Mouse (Mus musculus): ENCODE measurements around the gene Sesn1. TPM values are rescaled to one million over a fixed set of nuclear protein-coding genes. Genes with fewer than 3 reads are reported as not detected.
"Not testable (repeated sequence)": the region's sequence is repeated elsewhere in the genome, so short reads cannot be mapped to it uniquely, and the experiment has no call there.

Gene Sesn1
- polyA plus RNA-seq, 1 experiment from 2014 or later = 20.3 TPM

GRCm38 (mm10) chr10:41822573-41823281 is 13.0 kb downstream of the Sesn1 start:
- Histone ChIP-seq H3K36me3 (replicated peaks) (no peaks in the 10 kb centered on the region), H3K27me3 (no peaks in the 10 kb centered on the region), H3K4me1 (replicated peaks) (peaks cover 14% of the 10 kb centered on the region), H3K4me2 (no peak overlapping the region), H3K4me3 (replicated peaks) (no peak overlapping the region), H3K9me3 (replicated peaks) (no peaks in the 10 kb centered on the region), H3K9ac (no peak overlapping the region), H3K27ac (replicated peaks) (no peak overlapping the region)
- WGBS (ENCODE audit: insufficient replicate concordance) = 71% methylated on average over 5 of the region's 5 CpGs
- no peak for ATAC-seq (ENCODE audit: insufficient read depth)

GRCm38 (mm10) chr10:41823282-41823675 is 13.5 kb downstream of the Sesn1 start:
- H3K9me3 ChIP-seq (replicated peaks); H3K4me2 ChIP-seq; H3K36me3 ChIP-seq (replicated peaks); H3K4me3 ChIP-seq (replicated peaks); H3K27ac ChIP-seq (replicated peaks); H3K27me3 ChIP-seq; ATAC-seq (ENCODE audit: insufficient read depth); H3K9ac ChIP-seq: not testable (repeated sequence)
- H3K4me1 ChIP-seq (replicated peaks) = peaks cover 20% of the 10 kb centered on the region
- WGBS (ENCODE audit: insufficient replicate concordance) = 71% methylated on average over 4 of the region's 4 CpGs

- H3K27ac ChIP-seq (replicated peaks) = no peak overlapping the region
- H3K9ac ChIP-seq = no peak overlapping the region
- WGBS (ENCODE audit: insufficient replicate concordance) = 69% methylated on average over 4 of the region's 4 CpGs
- no peaks in the 10 kb centered on the region for H3K27me3 ChIP-seq
- no peaks in the 10 kb centered on the region for H3K9me3 ChIP-seq (replicated peaks)
- peaks cover 22% of the 10 kb centered on the region for H3K4me1 ChIP-seq (replicated peaks)
- no peaks in the 10 kb centered on the region for H3K36me3 ChIP-seq (replicated peaks)
- ATAC-seq (ENCODE audit: insufficient read depth) = no peak
- H3K4me2 ChIP-seq = no peak overlapping the region
- no peak overlapping the region for H3K4me3 ChIP-seq (replicated peaks)
Measured at GRCm38 (mm10) chr10:41823916-41824315, 14.2 kb downstream of the Sesn1 start.

DNA sequence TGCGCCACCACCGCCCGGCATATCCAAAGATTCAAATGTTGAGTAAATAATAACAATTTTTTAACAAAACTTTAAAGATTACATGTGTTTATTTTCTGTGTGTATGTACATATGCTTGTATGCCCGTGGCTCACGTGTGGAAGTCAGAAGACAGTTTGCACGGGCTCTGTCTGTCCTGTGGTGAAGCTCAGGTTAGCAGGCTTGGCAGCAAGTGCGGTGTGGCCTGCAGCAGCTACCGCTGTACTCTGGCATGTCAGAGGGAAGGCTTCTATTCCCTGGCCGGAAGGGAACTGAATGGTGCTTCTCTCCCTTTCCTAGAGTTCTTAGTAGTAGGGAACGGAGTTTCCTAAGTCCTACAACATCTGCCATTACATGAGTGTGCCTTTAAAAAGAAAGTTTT is 15.3 kb downstream of the Sesn1 start:
- H3K36me3 ChIP-seq (replicated peaks) = no peaks in the 10 kb centered on the region
- no peak overlapping the region for H3K4me2 ChIP-seq
- no peak for ATAC-seq (ENCODE audit: insufficient read depth)
- no peak overlapping the region for H3K4me3 ChIP-seq (replicated peaks)
- H3K27me3 ChIP-seq = no peaks in the 10 kb centered on the region
- no peak overlapping the region for H3K27ac ChIP-seq (replicated peaks)
- peaks cover 22% of the 10 kb centered on the region for H3K4me1 ChIP-seq (replicated peaks)
- 80% methylated on average over 10 of the region's 10 CpGs for WGBS (ENCODE audit: insufficient replicate concordance)
- no peak overlapping the region for H3K9ac ChIP-seq
- H3K9me3 ChIP-seq (replicated peaks) = no peaks in the 10 kb centered on the region

DNA sequence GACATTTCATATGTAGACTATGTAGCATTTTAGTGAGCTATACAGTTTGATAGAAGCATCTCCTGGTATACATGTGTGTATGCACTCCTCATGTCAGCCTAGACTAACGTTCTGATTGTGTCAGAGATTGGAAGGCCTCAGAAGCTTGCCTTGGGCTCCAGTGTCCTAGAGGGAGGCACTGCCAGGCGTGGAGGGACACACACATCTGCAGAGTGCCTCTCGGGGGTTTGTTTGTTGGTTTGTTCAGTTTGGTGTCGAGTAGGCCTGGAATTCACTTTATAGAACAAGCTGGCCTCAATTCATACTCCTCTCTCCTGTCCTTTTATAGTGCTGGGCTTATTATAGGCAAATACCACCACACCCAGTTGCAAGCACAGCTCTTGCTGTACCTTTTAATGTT is 16.3 kb downstream of the Sesn1 start:
- Histone ChIP-seq H3K36me3 (replicated peaks) (no peaks in the 10 kb centered on the region), H3K9ac (no peak overlapping the region), H3K4me1 (replicated peaks) (peaks cover 22% of the 10 kb centered on the region), H3K27ac (replicated peaks) (no peak overlapping the region), H3K9me3 (replicated peaks) (no peaks in the 10 kb centered on the region), H3K27me3 (no peaks in the 10 kb centered on the region), H3K4me3 (replicated peaks) (no peak overlapping the region), H3K4me2 (no peak overlapping the region)
- 65% methylated on average over 4 of the region's 4 CpGs for WGBS (ENCODE audit: insufficient replicate concordance)
- no peak for ATAC-seq (ENCODE audit: insufficient read depth)

DNA sequence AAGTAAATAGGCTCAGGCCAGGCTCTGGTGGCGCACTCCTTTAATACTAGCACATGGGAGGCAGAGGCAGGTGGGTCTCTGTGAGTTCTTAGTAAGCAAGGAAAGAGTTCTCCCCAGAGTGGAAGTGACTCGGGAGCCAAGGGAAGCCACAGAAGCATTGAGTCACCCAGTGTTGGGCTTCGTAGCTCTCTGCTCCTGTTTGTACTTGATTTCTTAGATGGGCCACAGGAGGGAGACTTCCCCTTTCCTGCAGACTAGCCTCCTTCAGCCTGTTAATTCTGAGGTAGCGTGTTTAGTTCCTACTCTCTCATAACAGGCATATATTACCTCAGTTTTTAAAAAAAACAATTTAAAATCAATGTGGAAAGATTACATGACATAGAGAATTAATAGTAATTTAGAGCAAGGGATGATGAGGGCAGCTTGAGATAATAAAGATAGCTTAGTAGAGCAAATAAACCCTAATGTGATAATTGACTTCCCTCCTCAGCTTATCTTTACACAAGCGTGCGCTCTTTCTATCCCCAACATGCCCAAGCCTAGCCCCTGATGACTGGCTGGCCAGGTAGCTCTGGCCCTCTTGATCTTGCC is 16.9 kb downstream of the Sesn1 start:
- 35% methylated on average over 6 of the region's 6 CpGs for WGBS (ENCODE audit: insufficient replicate concordance)
- Histone ChIP-seq H3K4me3 (replicated peaks) (no peak overlapping the region), H3K4me2 (no peak overlapping the region), H3K36me3 (replicated peaks) (no peaks in the 10 kb centered on the region), H3K27ac (replicated peaks) (no peak overlapping the region), H3K4me1 (replicated peaks) (peaks cover 22% of the 10 kb centered on the region), H3K27me3 (no peaks in the 10 kb centered on the region), H3K9ac (no peak overlapping the region), H3K9me3 (replicated peaks) (no peaks in the 10 kb centered on the region)
- ATAC-seq (ENCODE audit: insufficient read depth) = no peak

- Histone ChIP-seq H3K4me1 (replicated peaks) (peaks cover 22% of the 10 kb centered on the region), H3K27me3 (no peaks in the 10 kb centered on the region), H3K9me3 (replicated peaks) (no peaks in the 10 kb centered on the region), H3K4me3 (replicated peaks) (no peak overlapping the region), H3K4me2 (no peak overlapping the region), H3K36me3 (replicated peaks) (no peaks in the 10 kb centered on the region), H3K9ac (no peak overlapping the region), H3K27ac (replicated peaks) (no peak overlapping the region)
- 42% methylated on average over 4 of the region's 4 CpGs for WGBS (ENCODE audit: insufficient replicate concordance)
- no peak for ATAC-seq (ENCODE audit: insufficient read depth)
Measured at GRCm38 (mm10) chr10:41827784-41828183, 18.0 kb downstream of the Sesn1 start.

DNA sequence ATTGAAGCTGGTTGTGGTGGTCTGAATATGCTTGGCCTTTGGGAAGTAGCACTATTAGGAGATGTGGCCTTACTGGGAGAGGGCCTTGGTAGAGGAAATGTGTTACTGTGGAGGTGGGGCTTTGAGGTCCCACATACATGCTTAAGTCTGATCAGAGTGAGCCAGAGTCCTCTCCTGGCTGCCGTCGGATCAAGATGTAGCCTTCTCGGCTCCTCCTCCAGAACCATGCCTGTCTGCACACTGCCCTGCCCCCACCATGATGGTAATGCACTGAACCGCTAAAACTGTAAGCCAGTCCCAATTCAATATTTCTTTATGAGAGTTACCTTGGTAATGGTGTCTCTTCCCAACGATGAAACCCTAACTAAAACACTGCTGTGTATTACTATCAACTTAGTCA is 19.5 kb downstream of the Sesn1 start:
- H3K4me3 ChIP-seq (replicated peaks) = no peak overlapping the region
- H3K27ac ChIP-seq (replicated peaks) = no peak overlapping the region
- H3K4me1 ChIP-seq (replicated peaks) = peaks cover 22% of the 10 kb centered on the region
- H3K4me2 ChIP-seq = no peak overlapping the region
- no peaks in the 10 kb centered on the region for H3K27me3 ChIP-seq
- H3K9me3 ChIP-seq (replicated peaks) = no peaks in the 10 kb centered on the region
- ATAC-seq (ENCODE audit: insufficient read depth) = no peak
- WGBS (ENCODE audit: insufficient replicate concordance) = 75% methylated on average over 5 of the region's 5 CpGs
- no peaks in the 10 kb centered on the region for H3K36me3 ChIP-seq (replicated peaks)
- H3K9ac ChIP-seq = no peak overlapping the region

- Histone ChIP-seq H3K9ac (no peak overlapping the region), H3K27me3 (no peaks in the 10 kb centered on the region), H3K4me3 (replicated peaks) (no peak overlapping the region), H3K9me3 (replicated peaks) (no peaks in the 10 kb centered on the region), H3K4me1 (replicated peaks) (peaks cover 22% of the 10 kb centered on the region), H3K27ac (replicated peaks) (no peak overlapping the region), H3K36me3 (replicated peaks) (no peaks in the 10 kb centered on the region), H3K4me2 (no peak overlapping the region)
- ATAC-seq (ENCODE audit: insufficient read depth) = no peak
- whole genome bisulfite sequencing (ENCODE audit: insufficient replicate concordance) = 77% methylated on average over 2 of the region's 2 CpGs
Measured at GRCm38 (mm10) chr10:41829980-41830379, 20.2 kb downstream of the Sesn1 start.

GRCm38 (mm10) chr10:41830445-41830844 is 20.7 kb downstream of the Sesn1 start:
- Histone ChIP-seq H3K4me3 (replicated peaks) (no peak overlapping the region), H3K27me3 (no peaks in the 10 kb centered on the region), H3K4me1 (replicated peaks) (peaks cover 22% of the 10 kb centered on the region), H3K27ac (replicated peaks) (no peak overlapping the region), H3K4me2 (no peak overlapping the region), H3K9me3 (replicated peaks) (no peaks in the 10 kb centered on the region), H3K36me3 (replicated peaks) (no peaks in the 10 kb centered on the region), H3K9ac (no peak overlapping the region)
- WGBS (ENCODE audit: insufficient replicate concordance) = 61% methylated on average over 4 of the region's 4 CpGs
- ATAC-seq (ENCODE audit: insufficient read depth) = no peak

DNA sequence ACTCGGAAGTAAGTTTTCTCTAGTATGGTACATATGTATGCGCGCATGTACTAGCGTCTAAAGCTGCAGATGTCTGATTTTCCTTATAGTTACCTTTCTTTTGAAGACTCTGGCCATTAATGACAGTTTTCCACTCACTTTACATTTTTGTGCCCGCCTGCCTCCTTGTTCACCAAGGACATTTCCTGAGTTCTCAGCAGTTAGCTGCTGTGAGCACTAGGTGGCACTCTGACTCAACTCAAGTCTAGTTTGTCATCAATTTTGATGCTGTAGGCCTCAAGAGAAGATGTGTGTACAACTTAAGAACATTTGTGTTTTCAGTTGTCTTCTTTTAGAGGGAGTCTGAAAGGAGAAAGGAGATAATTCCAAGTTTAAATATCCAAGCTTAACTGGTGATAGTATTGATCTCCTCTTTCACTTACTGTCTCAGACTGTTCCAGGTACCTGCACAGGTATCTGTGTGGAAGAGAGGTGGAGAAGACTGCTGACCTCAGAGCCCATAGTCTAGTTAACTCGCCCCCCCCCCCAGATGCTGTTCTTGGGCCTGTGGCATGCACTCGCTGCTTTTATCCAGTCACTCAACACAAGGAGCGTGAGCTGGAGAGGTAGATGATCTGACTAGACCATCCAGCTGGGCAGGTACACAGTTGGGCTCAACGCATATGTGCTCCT is 21.3 kb downstream of the Sesn1 start:
- 48% methylated on average over 9 of the region's 9 CpGs for WGBS (ENCODE audit: insufficient replicate concordance)
- no peak overlapping the region for H3K4me3 ChIP-seq (replicated peaks)
- no peak overlapping the region for H3K4me2 ChIP-seq
- H3K27me3 ChIP-seq = no peaks in the 10 kb centered on the region
- H3K9ac ChIP-seq = no peak overlapping the region
- H3K27ac ChIP-seq (replicated peaks) = no peak overlapping the region
- H3K4me1 ChIP-seq (replicated peaks) = peaks cover 22% of the 10 kb centered on the region
- no peak for ATAC-seq (ENCODE audit: insufficient read depth)
- no peaks in the 10 kb centered on the region for H3K36me3 ChIP-seq (replicated peaks)
- no peaks in the 10 kb centered on the region for H3K9me3 ChIP-seq (replicated peaks)
